Mouse (Mus musculus) limb, embryonic 15.5 days (tissue): ENCODE measurements at regions not wholly inside any gene's neighbourhood (a gene's known extent, or its start where the extent isn't known, plus 50 kb on each side); places are given as distances from the start of the nearest gene placed in this dataset.

ENCODE experiments used
- ATAC-seq: fragments of 200-750 bp; cut with Nextera tagmentation; 2 replicates; pipeline ENCODE4 v1.8.0; 2017; ENCODE audit warnings: low read depth, moderate TSS enrichment; ENCODE audit not compliant: insufficient number of reproducible peaks, low FRiP score, low TSS enrichment
- H3K27ac ChIP-seq: fragments of 300-500 bp; sonication (generic); 2 replicates; pipeline ENCODE4 v1.5.1; 2015; ENCODE audit warnings: moderate library complexity, mild to moderate bottlenecking, inconsistent platforms
- H3K27me3 ChIP-seq: fragments of 300-500 bp; sonication (generic); 2 replicates; pipeline ENCODE4 v1.6.1; 2015; ENCODE audit warnings: inconsistent platforms
- H3K36me3 ChIP-seq: fragments of 300-500 bp; sonication (generic); 2 replicates; pipeline ENCODE4 v1.6.1; 2015; ENCODE audit warnings: inconsistent platforms
- H3K4me1 ChIP-seq: fragments of 300-500 bp; sonication (generic); 2 replicates; pipeline ENCODE4 v1.6.1; 2015; ENCODE audit warnings: inconsistent platforms
- H3K4me2 ChIP-seq: fragments of 300-500 bp; sonication (generic); 2 replicates; pipeline ENCODE4 v1.6.1; 2015; ENCODE audit warnings: mild to moderate bottlenecking, inconsistent platforms
- H3K4me3 ChIP-seq: fragments of 300-500 bp; sonication (generic); 2 replicates; pipeline ENCODE4 v1.5.1; 2015; ENCODE audit warnings: mild to moderate bottlenecking, inconsistent platforms
- H3K9ac ChIP-seq: fragments of 300-500 bp; sonication (generic); 2 replicates; pipeline ENCODE4 v1.6.1; 2015; ENCODE audit warnings: inconsistent platforms
- H3K9me3 ChIP-seq: fragments of 300-500 bp; sonication (generic); 2 replicates; pipeline ENCODE4 v1.6.1; 2016; ENCODE audit warnings: inconsistent platforms
- WGBS: fragments of 180-500 bp; shearing (Covaris S2); methylation state at CpG from one replicate; pipeline ENCODE4 v1.1.7; 2015; 5-methylcytosine and 5-hydroxymethylcytosine counted together

DNA sequence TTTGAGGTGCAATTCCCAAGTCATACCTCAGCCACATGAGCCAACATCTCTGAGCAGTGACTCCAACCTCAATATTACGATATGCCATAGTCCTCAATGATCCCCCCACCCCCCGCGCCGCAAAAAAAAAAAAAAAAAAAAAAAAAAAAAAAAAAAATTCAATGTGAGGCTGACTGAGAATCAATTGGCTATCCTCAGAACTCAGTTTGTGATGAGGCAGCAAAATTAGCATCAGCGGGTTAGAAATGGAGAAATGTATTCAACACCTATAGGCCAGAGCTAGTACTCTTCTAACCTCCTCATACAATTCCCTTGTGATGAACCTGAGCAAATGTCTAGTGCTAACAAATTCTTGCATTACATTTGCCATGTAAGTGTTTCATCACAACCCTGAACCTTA lies 504.5 kb upstream of the C030005K15Rik start:
- H3K9ac ChIP-seq, result no peak overlapping the region
- 86% methylated on average over 5 of the region's 5 CpGs for WGBS
- no peaks in the 10 kb centered on the region for H3K27me3 ChIP-seq
- no peaks in the 10 kb centered on the region for H3K9me3 ChIP-seq
- no peak overlapping the region for H3K4me2 ChIP-seq
- H3K4me1 ChIP-seq, result no peaks in the 10 kb centered on the region
- no peak for ATAC-seq
- no peak overlapping the region for H3K27ac ChIP-seq
- H3K36me3 ChIP-seq, result no peaks in the 10 kb centered on the region
- H3K4me3 ChIP-seq, result no peak overlapping the region

DNA sequence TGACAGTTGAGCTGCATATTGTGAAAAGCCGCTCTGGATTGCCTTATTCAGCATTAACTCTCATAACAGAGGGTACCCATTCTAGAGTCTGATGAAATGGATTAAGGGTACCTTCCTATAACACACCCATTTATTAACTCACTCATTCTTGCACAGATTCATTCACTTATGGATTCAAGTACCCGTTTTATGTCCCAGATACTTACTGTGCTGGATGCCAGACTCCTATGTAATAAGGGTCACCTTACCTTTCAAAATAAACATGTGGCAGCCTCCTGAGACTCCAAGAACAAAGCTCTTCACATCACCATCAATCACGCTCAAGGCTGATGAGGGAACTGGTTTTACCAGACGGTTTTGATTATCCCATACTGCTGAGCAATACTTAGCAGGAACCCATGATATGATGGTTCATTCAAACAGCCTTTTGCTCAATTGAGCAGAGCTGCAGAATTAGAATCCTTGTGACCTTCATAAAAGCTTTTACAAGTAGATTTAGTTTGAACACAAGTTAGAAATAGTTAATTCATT lies 505.2 kb upstream of the C030005K15Rik start:
- H3K4me1 ChIP-seq, result no peaks in the 10 kb centered on the region
- H3K36me3 ChIP-seq, result no peaks in the 10 kb centered on the region
- 23% methylated on average over 4 of the region's 4 CpGs for WGBS
- no peak overlapping the region for H3K9ac ChIP-seq
- no peaks in the 10 kb centered on the region for H3K27me3 ChIP-seq
- H3K9me3 ChIP-seq, result no peaks in the 10 kb centered on the region
- H3K4me3 ChIP-seq, result no peak overlapping the region
- no peak overlapping the region for H3K27ac ChIP-seq
- ATAC-seq, result no peak
- no peak overlapping the region for H3K4me2 ChIP-seq

DNA sequence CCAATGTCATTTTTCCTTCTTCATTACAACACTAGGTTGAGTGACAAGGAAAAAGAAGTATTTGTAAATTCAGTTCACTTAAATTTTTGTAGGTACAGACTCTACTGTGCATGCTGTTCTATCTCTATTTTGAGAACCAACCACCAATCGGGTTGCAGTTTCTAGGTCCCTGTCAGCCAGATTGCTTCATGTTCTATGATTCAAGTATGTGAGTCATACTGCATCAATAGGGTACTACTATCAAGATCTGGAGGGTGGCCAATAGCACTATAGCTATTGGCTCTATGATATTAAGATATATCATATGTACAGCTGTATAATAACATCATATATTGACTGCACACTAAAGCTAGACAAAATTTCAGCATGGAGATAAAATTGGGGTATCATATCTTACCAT lies 521.8 kb upstream of the C030005K15Rik start:
- no peak overlapping the region for H3K27ac ChIP-seq
- H3K9me3 ChIP-seq, result no peaks in the 10 kb centered on the region
- H3K9ac ChIP-seq, result no peak overlapping the region
- 93% methylated on average over 1 of the region's 1 CpGs for WGBS
- H3K4me3 ChIP-seq, result no peak overlapping the region
- no peaks in the 10 kb centered on the region for H3K27me3 ChIP-seq
- ATAC-seq, result no peak
- no peaks in the 10 kb centered on the region for H3K4me1 ChIP-seq
- no peak overlapping the region for H3K4me2 ChIP-seq
- H3K36me3 ChIP-seq, result no peaks in the 10 kb centered on the region

DNA sequence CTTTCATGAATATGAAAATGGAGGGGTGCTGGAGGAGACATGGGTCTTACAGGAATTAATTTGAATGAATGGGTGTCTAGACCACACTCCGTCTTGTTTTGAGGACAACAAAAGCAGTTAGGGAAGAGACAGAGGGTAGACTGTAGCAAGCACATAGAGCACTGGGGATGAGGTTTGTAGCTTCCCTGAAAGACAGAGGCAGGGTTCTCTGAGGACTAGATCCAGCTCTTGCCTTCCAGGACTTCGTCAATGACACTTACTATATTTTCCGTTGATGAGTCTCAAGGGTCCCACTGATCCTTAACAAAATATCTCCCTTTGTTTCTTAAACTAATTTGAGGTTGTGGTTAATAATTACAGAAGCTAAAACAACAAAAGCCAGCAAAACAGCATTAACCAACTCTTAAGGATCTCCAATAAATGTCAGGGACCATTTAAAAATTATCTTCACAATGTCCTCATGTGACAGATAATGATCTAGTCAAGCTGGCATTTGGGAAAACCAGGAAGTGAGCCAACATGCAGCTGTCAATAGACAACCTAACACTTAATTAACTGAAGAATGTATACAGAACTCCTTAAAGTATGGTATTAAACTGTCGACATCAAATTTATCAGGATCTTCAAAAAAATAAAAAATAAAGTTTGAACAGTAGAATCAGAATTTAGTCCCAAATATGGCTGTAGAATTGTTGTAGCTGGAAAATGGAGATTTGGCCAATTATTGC lies 531.6 kb upstream of the C030005K15Rik start:
- Histone ChIP-seq H3K9me3 (no peaks in the 10 kb centered on the region), H3K27ac (no peak overlapping the region), H3K36me3 (no peaks in the 10 kb centered on the region), H3K4me2 (no peak overlapping the region), H3K4me3 (no peak overlapping the region), H3K9ac (no peak overlapping the region), H3K4me1 (no peaks in the 10 kb centered on the region), H3K27me3 (no peaks in the 10 kb centered on the region)
- 64% methylated on average over 4 of the region's 4 CpGs for WGBS
- ATAC-seq, result no peak

DNA sequence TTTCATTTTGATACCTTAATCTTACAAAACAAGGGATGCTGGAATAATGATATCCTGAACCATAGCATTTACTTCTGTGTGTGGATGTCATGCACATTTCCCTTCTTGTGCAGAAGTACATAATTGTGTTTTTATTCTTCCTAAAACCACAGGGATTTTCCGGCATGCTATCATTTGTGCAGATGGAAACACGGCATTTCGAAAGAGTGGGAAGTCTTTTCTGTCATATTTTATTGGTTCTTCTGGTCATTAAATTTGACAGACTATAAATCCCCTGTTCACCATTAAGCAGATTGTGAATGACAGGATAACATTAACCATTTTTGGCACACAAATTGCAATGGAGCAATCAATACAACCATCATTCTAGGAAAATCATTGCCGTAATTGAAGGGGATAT lies 532.7 kb upstream of the C030005K15Rik start:
- Histone ChIP-seq H3K4me3 (no peak overlapping the region), H3K9ac (no peak overlapping the region), H3K9me3 (no peaks in the 10 kb centered on the region), H3K27ac (no peak overlapping the region), H3K27me3 (no peaks in the 10 kb centered on the region), H3K4me1 (no peaks in the 10 kb centered on the region), H3K4me2 (no peak overlapping the region), H3K36me3 (no peaks in the 10 kb centered on the region)
- no peak for ATAC-seq
- WGBS, result 57% methylated on average over 4 of the region's 4 CpGs

DNA sequence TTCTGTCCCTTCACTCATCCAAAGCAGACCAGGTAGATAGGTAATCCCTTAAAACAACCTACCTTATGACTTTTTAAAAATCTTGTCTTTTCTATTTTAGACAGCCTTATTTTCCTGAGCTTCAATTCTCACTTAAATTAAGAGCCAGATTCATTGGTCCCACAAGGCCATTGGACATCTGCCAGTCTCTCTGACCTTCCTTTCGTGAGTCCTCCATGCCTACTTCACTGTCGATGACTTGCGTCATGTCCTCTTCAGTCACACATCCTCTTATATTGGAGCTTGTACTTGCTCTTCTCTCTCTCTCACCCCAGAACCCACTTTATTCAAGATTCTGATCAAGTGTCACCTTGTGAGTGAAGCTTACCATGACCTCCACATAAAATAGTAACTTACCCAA lies 542.0 kb upstream of the C030005K15Rik start:
- no peak overlapping the region for H3K4me2 ChIP-seq
- H3K4me3 ChIP-seq, result no peak overlapping the region
- no peaks in the 10 kb centered on the region for H3K9me3 ChIP-seq
- H3K9ac ChIP-seq, result no peak overlapping the region
- no peaks in the 10 kb centered on the region for H3K4me1 ChIP-seq
- H3K27ac ChIP-seq, result no peak overlapping the region
- no peaks in the 10 kb centered on the region for H3K36me3 ChIP-seq
- ATAC-seq, result no peak
- H3K27me3 ChIP-seq, result no peaks in the 10 kb centered on the region
- 82% methylated on average over 3 of the region's 3 CpGs for WGBS

DNA sequence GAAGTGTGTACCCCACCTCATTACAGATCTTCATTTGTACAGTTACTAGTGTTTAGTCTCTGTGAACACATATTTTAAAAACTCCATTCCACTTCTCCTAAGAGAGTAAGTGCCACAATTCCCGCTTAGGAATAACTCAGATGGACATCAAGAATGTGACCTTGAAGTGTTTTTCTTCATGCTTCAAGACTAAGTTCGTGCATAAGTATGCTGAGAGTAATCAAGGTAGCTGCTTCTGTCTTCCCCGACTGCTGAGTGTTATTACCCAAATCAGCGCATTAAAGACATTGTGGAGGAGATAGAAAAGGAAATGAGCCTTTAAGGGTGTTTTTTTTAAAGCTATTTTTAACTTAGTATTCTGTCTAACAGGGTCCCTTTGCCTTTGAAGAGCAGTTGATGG lies 565.1 kb upstream of the C030005K15Rik start:
- ATAC-seq, result no peak
- Histone ChIP-seq H3K4me1 (no peaks in the 10 kb centered on the region), H3K9ac (no peak overlapping the region), H3K4me3 (no peak overlapping the region), H3K9me3 (no peaks in the 10 kb centered on the region), H3K27me3 (no peaks in the 10 kb centered on the region), H3K36me3 (no peaks in the 10 kb centered on the region), H3K4me2 (no peak overlapping the region), H3K27ac (no peak overlapping the region)
- WGBS, result 67% methylated on average over 4 of the region's 4 CpGs

DNA sequence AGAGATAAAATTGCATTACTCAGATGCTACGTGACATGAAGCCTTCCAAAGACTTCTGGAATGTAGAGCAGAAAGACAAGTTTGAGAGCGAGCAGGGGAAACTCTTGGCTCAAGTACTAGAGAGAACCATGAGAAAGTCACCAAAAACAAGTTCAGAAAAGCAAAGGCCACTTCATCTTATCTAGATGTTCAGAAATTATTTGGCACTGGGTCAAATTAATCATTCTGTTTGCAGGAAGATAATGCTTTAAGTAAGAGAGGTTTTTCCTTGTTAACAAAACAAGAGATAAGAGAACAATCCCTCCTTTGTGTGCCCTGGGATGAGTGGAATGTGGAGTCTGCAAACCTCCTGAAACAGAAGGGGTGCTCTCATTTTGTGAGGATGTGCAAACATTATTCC lies 565.6 kb upstream of the C030005K15Rik start:
- Histone ChIP-seq H3K9ac (no peak overlapping the region), H3K9me3 (no peaks in the 10 kb centered on the region), H3K4me1 (no peaks in the 10 kb centered on the region), H3K36me3 (no peaks in the 10 kb centered on the region), H3K27ac (no peak overlapping the region), H3K4me2 (no peak overlapping the region), H3K27me3 (no peaks in the 10 kb centered on the region), H3K4me3 (no peak overlapping the region)
- WGBS, result 67% methylated on average over 2 of the region's 2 CpGs
- ATAC-seq, result no peak

DNA sequence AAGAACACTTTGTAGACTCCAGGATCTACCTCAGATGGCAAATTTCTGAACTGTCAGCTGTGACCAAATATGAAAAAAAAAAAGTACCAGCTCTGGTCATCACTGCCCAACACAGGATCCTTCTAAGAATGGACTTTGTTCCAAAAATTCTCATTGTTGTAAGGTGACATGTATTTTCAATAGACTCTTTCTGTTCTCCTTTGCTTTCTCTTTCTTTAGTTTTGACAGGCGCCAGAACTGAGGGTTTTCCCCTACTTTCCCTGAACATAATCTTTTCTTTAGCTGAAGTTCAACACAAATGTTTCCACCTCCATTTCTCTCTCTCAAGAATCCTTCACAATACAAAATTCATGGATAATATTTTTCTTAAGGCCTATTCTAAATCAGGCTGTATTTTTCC lies 579.1 kb upstream of the C030005K15Rik start:
- WGBS, result 95% methylated on average over 1 of the region's 1 CpGs
- H3K4me3 ChIP-seq, result no peak overlapping the region
- no peak overlapping the region for H3K27ac ChIP-seq
- no peak for ATAC-seq
- H3K27me3 ChIP-seq, result no peaks in the 10 kb centered on the region
- H3K4me2 ChIP-seq, result no peak overlapping the region
- H3K4me1 ChIP-seq, result no peaks in the 10 kb centered on the region
- no peaks in the 10 kb centered on the region for H3K9me3 ChIP-seq
- no peaks in the 10 kb centered on the region for H3K36me3 ChIP-seq
- H3K9ac ChIP-seq, result no peak overlapping the region

DNA sequence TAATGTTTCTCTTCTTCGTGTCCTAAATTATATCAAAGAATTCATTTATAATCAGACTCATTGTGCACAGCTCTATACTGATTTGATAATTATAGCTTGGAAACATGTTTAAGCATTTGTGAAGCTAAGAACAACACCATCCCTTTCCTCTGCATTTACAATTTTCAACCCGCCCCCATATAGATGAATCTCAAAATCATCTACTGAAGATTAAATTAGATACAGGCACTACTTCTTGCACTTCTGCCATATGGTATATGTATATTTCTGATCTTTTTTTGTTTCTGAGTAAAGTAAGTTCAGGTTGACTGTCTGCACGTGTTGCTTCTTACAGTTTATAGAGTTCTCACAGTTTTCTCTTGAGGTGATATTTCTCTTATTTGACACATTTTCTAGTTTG lies 583.1 kb upstream of the C030005K15Rik start:
- H3K4me1 ChIP-seq, result no peaks in the 10 kb centered on the region
- H3K9me3 ChIP-seq, result no peaks in the 10 kb centered on the region
- H3K27me3 ChIP-seq, result no peaks in the 10 kb centered on the region
- WGBS, result 81% methylated on average over 3 of the region's 3 CpGs
- no peak overlapping the region for H3K27ac ChIP-seq
- no peak overlapping the region for H3K4me3 ChIP-seq
- no peaks in the 10 kb centered on the region for H3K36me3 ChIP-seq
- ATAC-seq, result no peak
- no peak overlapping the region for H3K9ac ChIP-seq
- no peak overlapping the region for H3K4me2 ChIP-seq

DNA sequence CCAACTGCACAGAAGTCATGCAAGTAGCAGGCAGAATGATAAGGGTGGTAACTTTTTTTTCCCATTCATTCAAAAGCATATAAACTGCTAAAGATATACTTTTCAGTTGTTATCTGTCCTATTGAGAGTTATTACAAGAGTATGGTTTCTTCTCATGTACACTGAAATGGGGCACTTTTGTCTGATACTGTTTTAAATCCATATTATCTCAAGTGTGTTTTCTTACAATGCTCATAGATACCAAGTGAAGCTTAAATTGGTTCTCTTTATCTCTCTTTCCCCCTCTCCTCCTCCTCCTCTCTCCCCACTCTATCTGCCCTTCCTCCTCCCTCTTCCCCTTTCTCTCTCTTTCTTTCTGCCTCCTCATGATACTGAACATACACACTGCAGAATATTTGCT lies 584.8 kb upstream of the C030005K15Rik start:
- Histone ChIP-seq H3K4me3 (no peak overlapping the region), H3K27ac (no peak overlapping the region), H3K9me3 (no peaks in the 10 kb centered on the region), H3K4me2 (no peak overlapping the region), H3K9ac (no peak overlapping the region), H3K4me1 (no peaks in the 10 kb centered on the region), H3K36me3 (no peaks in the 10 kb centered on the region), H3K27me3 (no peaks in the 10 kb centered on the region)
- ATAC-seq, result no peak

DNA sequence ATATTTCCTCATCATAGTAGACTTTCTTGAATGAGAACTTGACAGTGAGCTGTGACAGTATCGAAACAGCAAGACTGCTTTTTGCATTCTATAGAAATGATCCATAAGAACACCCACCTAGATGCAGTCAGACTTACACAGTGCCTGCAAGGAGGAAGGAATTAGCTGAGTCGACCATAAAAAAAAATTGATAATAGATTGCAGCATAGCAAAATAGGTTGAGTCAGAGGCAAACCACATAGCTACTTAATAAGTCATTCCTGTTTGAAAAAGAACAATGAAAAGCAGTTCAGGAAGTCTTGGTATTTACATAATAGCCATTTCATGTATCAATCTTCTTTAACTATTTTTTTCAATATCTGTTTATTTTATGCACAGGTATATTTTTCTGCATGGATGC lies 591.9 kb upstream of the C030005K15Rik start:
- Histone ChIP-seq H3K4me1 (no peaks in the 10 kb centered on the region), H3K9me3 (no peaks in the 10 kb centered on the region), H3K36me3 (no peaks in the 10 kb centered on the region), H3K4me2 (no peak overlapping the region), H3K9ac (no peak overlapping the region), H3K4me3 (no peak overlapping the region), H3K27ac (no peak overlapping the region), H3K27me3 (no peaks in the 10 kb centered on the region)
- 65% methylated on average over 2 of the region's 2 CpGs for WGBS
- ATAC-seq, result no peak

DNA sequence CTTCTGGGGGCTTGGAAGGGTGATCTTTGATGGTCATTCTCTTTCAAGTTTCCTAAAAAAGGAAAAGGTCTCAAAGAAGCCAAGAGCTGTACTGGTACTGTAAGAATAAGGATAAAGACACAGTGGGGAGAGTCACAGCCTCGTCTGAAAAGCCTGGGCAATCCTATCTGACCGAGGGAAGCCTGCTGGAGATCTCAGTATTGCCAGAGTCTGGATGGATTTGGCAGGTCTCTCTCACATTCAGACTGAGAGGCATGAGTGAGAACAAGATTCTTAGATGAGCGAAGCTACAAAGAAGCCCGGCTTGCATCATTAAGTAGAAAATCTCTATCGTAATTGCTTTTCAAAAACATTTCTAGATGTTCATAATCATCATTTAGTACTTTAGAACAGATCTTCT lies 590.4 kb upstream of the Atp2b1 start:
- no peaks in the 10 kb centered on the region for H3K27me3 ChIP-seq
- WGBS, result 84% methylated on average over 5 of the region's 5 CpGs
- no peaks in the 10 kb centered on the region for H3K9me3 ChIP-seq
- no peak overlapping the region for H3K27ac ChIP-seq
- no peaks in the 10 kb centered on the region for H3K36me3 ChIP-seq
- no peak overlapping the region for H3K4me3 ChIP-seq
- ATAC-seq, result no peak
- H3K9ac ChIP-seq, result no peak overlapping the region
- H3K4me2 ChIP-seq, result no peak overlapping the region
- H3K4me1 ChIP-seq, result no peaks in the 10 kb centered on the region
